In the genomic region with DNA sequence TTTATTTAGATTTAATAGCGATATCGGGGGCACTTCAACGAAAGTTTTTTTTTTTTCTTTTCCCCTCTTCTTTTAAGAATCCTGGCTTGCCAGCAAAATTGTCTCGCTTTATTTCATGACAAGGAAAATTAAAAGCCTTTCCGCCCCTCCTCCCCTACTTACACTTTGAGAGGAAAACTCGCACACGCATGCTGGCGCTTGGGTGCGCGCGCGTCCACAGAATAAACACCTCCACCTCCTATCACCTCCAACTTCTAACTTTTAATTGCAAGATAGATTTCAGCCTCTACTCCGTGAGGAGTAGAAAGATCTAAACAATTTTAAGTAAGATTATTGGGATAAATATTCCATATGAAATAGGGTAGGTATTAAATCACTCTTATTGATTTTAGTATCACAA, we compare ENCODE assay signal across 8 mouse cellular contexts. TPM values are rescaled to one million over a fixed set of nuclear protein-coding genes. Genes with fewer than 3 reads are reported as not detected.
DNase-seq lines count a peak whose midpoint lies in the region; ATAC-seq and TF ChIP-seq lines count a peak whose summit lies in the region.

No protein-coding gene starts in this region.

- H3K9ac ChIP-seq in hindbrain, embryonic 15.5 days, result peak overlapping the region; percentile 77
- peak overlapping the region; percentile 62 for H3K9ac ChIP-seq in midbrain, embryonic 15.5 days

- peak overlapping the region; percentile 81 for H3K4me3 ChIP-seq in heart, embryonic 10.5 days
- peak overlapping the region; percentile 75; the same call in 1 of the 2 replicates for H3K4me3 ChIP-seq in cortical plate, adult 2 months (ENCODE audit: insufficient read depth, low read length)
- H3K4me3 ChIP-seq in hindbrain, embryonic 15.5 days, result peak overlapping the region; percentile 92
- peak overlapping the region; percentile 85 for H3K4me3 ChIP-seq in midbrain, embryonic 15.5 days

- H3K4me2 ChIP-seq in hindbrain, embryonic 15.5 days, result peak overlapping the region; percentile 88
- H3K4me2 ChIP-seq in midbrain, embryonic 15.5 days, result peak overlapping the region; percentile 78

- WGBS in heart, embryonic 10.5 days, result 1% methylated on average over 13 of the region's 13 CpGs
- WGBS in hindbrain, embryonic 15.5 days, result 1% methylated on average over 13 of the region's 13 CpGs
- under 1% methylated on average over 13 of the region's 13 CpGs for WGBS in midbrain, embryonic 15.5 days

- DNase-seq in heart, embryonic 10.5 days (ENCODE audit: low spot score), result no peak
- DNase-seq in heart, postnatal 14 days, result no peak
- no peak for DNase-seq in frontal cortex, postnatal 36 days (ENCODE audit: low spot score in 2 of 2)
- DNase-seq in frontal cortex, postnatal 25 days (ENCODE audit: low spot score in 2 of 2), result no peak
- DNase-seq in gastrocnemius, postnatal 14 days, result no peak

- H3K27me3 ChIP-seq in heart, embryonic 10.5 days (ENCODE audit: insufficient read depth, poor library complexity, severe bottlenecking), result peaks cover 72% of the 10 kb centered on the region
- no peaks in the 10 kb centered on the region for H3K27me3 ChIP-seq in hindbrain, embryonic 15.5 days
- no peaks in the 10 kb centered on the region for H3K27me3 ChIP-seq in midbrain, embryonic 15.5 days (replicated peaks)

- H3K36me3 ChIP-seq in heart, embryonic 10.5 days, result peaks cover 17% of the 10 kb centered on the region
- no peaks in the 10 kb centered on the region for H3K36me3 ChIP-seq in hindbrain, embryonic 15.5 days
- no peaks in the 10 kb centered on the region for H3K36me3 ChIP-seq in midbrain, embryonic 15.5 days (replicated peaks)

- TF ChIP-seq CTCF in cortical plate, adult 2 months (IDR thresholded peaks at IDR 0.05; ENCODE audit: extremely low read depth, insufficient read depth, low read length), result 0 out of 2 replicates have a peak, but pooled peaks have one; percentile 0

- H3K4me1 ChIP-seq in heart, embryonic 10.5 days, result peaks cover 55% of the 10 kb centered on the region
- no peaks in the 10 kb centered on the region for H3K4me1 ChIP-seq in cortical plate, adult 2 months (ENCODE audit: control insufficient read depth, insufficient read depth, low read length)
- H3K4me1 ChIP-seq in hindbrain, embryonic 15.5 days (replicated peaks), result peaks cover 69% of the 10 kb centered on the region
- peaks cover 50% of the 10 kb centered on the region for H3K4me1 ChIP-seq in midbrain, embryonic 15.5 days

- no peak for TF ChIP-seq POLR2A in cortical plate, adult 2 months (IDR thresholded peaks at IDR 0.05; ENCODE audit: extremely low read depth, insufficient read depth, low read length)

- H3K9me3 ChIP-seq in heart, embryonic 10.5 days, result no peaks in the 10 kb centered on the region
- no peaks in the 10 kb centered on the region for H3K9me3 ChIP-seq in hindbrain, embryonic 15.5 days
- no peaks in the 10 kb centered on the region for H3K9me3 ChIP-seq in midbrain, embryonic 15.5 days

- H3K27ac ChIP-seq in heart, embryonic 10.5 days, result peak overlapping the region; percentile 95
- H3K27ac ChIP-seq in cortical plate, adult 2 months (ENCODE audit: insufficient read depth, low read length), result no peak overlapping the region
- peak overlapping the region; percentile 91 for H3K27ac ChIP-seq in hindbrain, embryonic 15.5 days (replicated peaks)
- H3K27ac ChIP-seq in midbrain, embryonic 15.5 days, result peak overlapping the region; percentile 94

- no peak for ATAC-seq in hindbrain, embryonic 15.5 days (ENCODE audit: low FRiP score, low read depth)
- no peak for ATAC-seq in midbrain, embryonic 15.5 days (replicated peaks)

- intact Hi-C loops in heart, postnatal 14 days (cut with DNase I), result loop anchor here (2.0 to 10.0 kb wide), 6 partner anchors 51 to 599 kb away; no protein-coding TSS in a partner anchor
- intact Hi-C loops in gastrocnemius, postnatal 14 days (cut with DNase I; ENCODE audit: low total_unique reads), result loop anchor here (10.0 kb wide), 1 partner anchor 409 kb away; no protein-coding TSS in a partner anchor

RNA-seq across cellular contexts. Expression of gene Mn1, which starts 1.1 kb away (rescaled TPM):
- 6.4 and 7.7 TPM in 2 replicates for polyA plus RNA-seq in heart, embryonic 10.5 days (2016; fragmentation: Nextera tagmentation; extraction: Ambion mirVana)
- total RNA-seq in heart, postnatal 14 days (2021), result 10 to 100 TPM; 17.3 to 18.3 TPM
- 12.8 and 14.8 TPM in 2 replicates for polyA plus RNA-seq in cortical plate, adult 2 months (2012; rRNA removed)
- polyA plus RNA-seq in hindbrain, embryonic 15.5 days (2015; fragmentation: Nextera tagmentation; extraction: Ambion mirVana), result 38.7 and 40.3 TPM in 2 replicates
- polyA plus RNA-seq in midbrain, embryonic 15.5 days (2015; fragmentation: Nextera tagmentation; extraction: Ambion mirVana), result 60.1 and 64.8 TPM in 2 replicates
- total RNA-seq in gastrocnemius, postnatal 14 days (2021), result 10 to 100 TPM; 33.8 to 58.1 TPM
